Mouse (Mus musculus): ENCODE data around the gene Fam71f1.

- TF ChIP-seq CTCF (IDR thresholded peaks at IDR 0.05; ENCODE audit: low read depth, low read length): no peak
- no peak for TF ChIP-seq GATA1 (IDR thresholded peaks at IDR 0.05; ENCODE audit: borderline replicate concordance, low read length)
- no peak for TF ChIP-seq TAL1 (conservative IDR thresholded peaks at IDR 0.05; ENCODE audit: low read depth, low read length)
- no peak for TF ChIP-seq POLR2AphosphoS5 (IDR thresholded peaks at IDR 0.05; ENCODE audit: insufficient replicate concordance, low read depth, low read length)
- TF ChIP-seq GATA2 (IDR thresholded peaks at IDR 0.05; ENCODE audit: borderline replicate concordance, low read depth, low read length): no peak
Observed at GRCm38 (mm10) chr6:29276746-29277145, 42.2 kb upstream of the Fam71f1 start.
